Mouse (Mus musculus) duodenum, adult 2 months (tissue): ENCODE measurements around the gene Grm7. TPM values are rescaled to one million over a fixed set of nuclear protein-coding genes. Genes with fewer than 3 reads are reported as not detected.

Experiments
- polyA plus RNA-seq: library from polyadenylated mRNA; depleted of rRNA; stranded (reverse); fragments of >200 nt; gene quantifications from 2 replicates; pipeline ENCODE4 v1.2.3, GENCODE M21; 2012; ENCODE audit warnings: low replicate concordance; rRNA removed

Gene Grm7
- 0.07 TPM in 1 of 2 replicates, not detected in the other for polyA plus RNA-seq

DNA sequence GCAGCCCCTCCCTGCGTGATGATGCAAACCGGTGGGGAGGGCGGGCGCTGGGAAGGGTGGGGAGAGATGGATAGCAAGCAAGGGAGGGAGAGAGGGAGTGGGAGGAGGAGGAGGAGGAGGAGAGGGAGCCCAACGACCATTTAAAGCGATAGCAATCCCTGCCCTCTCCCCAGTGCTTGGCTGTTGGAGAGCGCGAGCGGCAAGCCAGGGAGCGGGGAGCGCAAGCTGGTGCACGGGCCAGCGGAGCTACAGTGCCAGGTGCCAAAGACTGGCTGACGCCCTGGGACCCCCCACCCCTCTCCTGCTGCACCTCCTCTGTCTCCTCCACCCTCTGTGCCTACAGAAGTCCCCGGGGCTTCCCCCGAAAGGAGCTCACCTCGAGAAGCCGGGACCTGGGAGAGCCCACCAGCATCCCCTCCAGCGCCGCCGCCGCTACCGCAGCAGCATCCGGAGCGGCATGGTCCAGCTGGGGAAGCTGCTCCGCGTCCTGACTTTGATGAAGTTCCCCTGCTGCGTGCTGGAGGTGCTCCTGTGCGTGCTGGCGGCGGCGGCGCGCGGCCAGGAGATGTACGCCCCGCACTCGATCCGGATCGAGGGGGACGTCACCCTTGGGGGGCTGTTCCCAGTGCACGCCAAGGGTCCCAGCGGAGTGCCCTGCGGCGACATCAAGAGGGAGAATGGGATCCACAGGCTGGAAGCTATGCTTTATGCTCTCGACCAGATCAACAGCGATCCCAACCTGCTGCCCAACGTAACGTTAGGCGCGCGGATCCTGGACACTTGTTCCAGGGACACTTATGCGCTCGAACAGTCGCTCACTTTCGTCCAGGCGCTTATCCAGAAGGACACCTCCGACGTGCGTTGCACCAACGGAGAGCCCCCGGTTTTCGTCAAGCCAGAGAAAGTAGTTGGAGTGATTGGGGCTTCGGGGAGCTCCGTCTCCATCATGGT, at the start of gene Grm7:
Grm7 (plus strand) TSS at position 171 of the 951 bp plus-strand sequence.

